Mouse (Mus musculus): Measurements from ENCODE around the gene Tpo. TPM values are rescaled to one million over a fixed set of nuclear protein-coding genes. Genes with fewer than 3 reads are reported as not detected.

Tpo gene
- polyA plus RNA-seq, 1 experiment from 2014 or later: not detected

GRCm38 (mm10) chr12:30062118-30062505, 70.3 kb downstream of the Tpo start:
- Histone ChIP-seq H3K36me3 (ENCODE audit: control insufficient read depth, insufficient read depth, low read length) (no peaks in the 10 kb centered on the region), H3K4me3 (ENCODE audit: low read depth, low read length) (no peak overlapping the region), H3K4me1 (ENCODE audit: control insufficient read depth, insufficient read depth, low read length) (no peaks in the 10 kb centered on the region), H3K9me3 (ENCODE audit: control insufficient read depth, low read depth, low read length) (no peaks in the 10 kb centered on the region), H3K27me3 (ENCODE audit: control insufficient read depth, insufficient read depth, low read length) (no peaks in the 10 kb centered on the region), H3K27ac (ENCODE audit: low read length) (no peak overlapping the region), H3K4me2 (replicated peaks; ENCODE audit: low read depth, low read length) (no peak overlapping the region), H3K9ac (replicated peaks; ENCODE audit: low read depth, low read length) (no peak overlapping the region)
- 24% methylated on average over 6 of the region's 6 CpGs for WGBS
- no peak for ATAC-seq (ENCODE audit: insufficient number of reproducible peaks, insufficient read depth, low FRiP score, low read depth)

- 17% methylated on average over 1 of the region's 1 CpGs for WGBS
- H3K27ac ChIP-seq (ENCODE audit: low read length): no peak overlapping the region
- H3K4me1 ChIP-seq (ENCODE audit: control insufficient read depth, insufficient read depth, low read length): no peaks in the 10 kb centered on the region
- no peak for ATAC-seq (ENCODE audit: insufficient number of reproducible peaks, insufficient read depth, low FRiP score, low read depth)
- no peak overlapping the region for H3K9ac ChIP-seq (replicated peaks; ENCODE audit: low read depth, low read length)
- H3K9me3 ChIP-seq (ENCODE audit: control insufficient read depth, low read depth, low read length): no peaks in the 10 kb centered on the region
- no peaks in the 10 kb centered on the region for H3K36me3 ChIP-seq (ENCODE audit: control insufficient read depth, insufficient read depth, low read length)
- H3K4me3 ChIP-seq (ENCODE audit: low read depth, low read length): no peak overlapping the region
- H3K27me3 ChIP-seq (ENCODE audit: control insufficient read depth, insufficient read depth, low read length): no peaks in the 10 kb centered on the region
- H3K4me2 ChIP-seq (replicated peaks; ENCODE audit: low read depth, low read length): no peak overlapping the region
These were observed 70.8 kb downstream of the Tpo start for GRCm38 (mm10) chr12:30061503-30062117.

GRCm38 (mm10) chr12:30058044-30058443, 74.4 kb downstream of the Tpo start:
- 50% methylated on average over 6 of the region's 6 CpGs for WGBS
- Histone ChIP-seq H3K9ac (replicated peaks; ENCODE audit: low read depth, low read length) (no peak overlapping the region), H3K27me3 (ENCODE audit: control insufficient read depth, insufficient read depth, low read length) (no peaks in the 10 kb centered on the region), H3K36me3 (ENCODE audit: control insufficient read depth, insufficient read depth, low read length) (no peaks in the 10 kb centered on the region), H3K4me2 (replicated peaks; ENCODE audit: low read depth, low read length) (no peak overlapping the region), H3K4me1 (ENCODE audit: control insufficient read depth, insufficient read depth, low read length) (no peaks in the 10 kb centered on the region), H3K27ac (ENCODE audit: low read length) (no peak overlapping the region), H3K4me3 (ENCODE audit: low read depth, low read length) (no peak overlapping the region), H3K9me3 (ENCODE audit: control insufficient read depth, low read depth, low read length) (no peaks in the 10 kb centered on the region)
- no peak for ATAC-seq (ENCODE audit: insufficient number of reproducible peaks, insufficient read depth, low FRiP score, low read depth)

GRCm38 (mm10) chr12:30054761-30055540, 77.5 kb downstream of the Tpo start:
- Histone ChIP-seq H3K27ac (ENCODE audit: low read length) (no peak overlapping the region), H3K27me3 (ENCODE audit: control insufficient read depth, insufficient read depth, low read length) (no peaks in the 10 kb centered on the region), H3K4me3 (ENCODE audit: low read depth, low read length) (no peak overlapping the region), H3K4me2 (replicated peaks; ENCODE audit: low read depth, low read length) (no peak overlapping the region), H3K9ac (replicated peaks; ENCODE audit: low read depth, low read length) (no peak overlapping the region), H3K9me3 (ENCODE audit: control insufficient read depth, low read depth, low read length) (no peaks in the 10 kb centered on the region), H3K4me1 (ENCODE audit: control insufficient read depth, insufficient read depth, low read length) (no peaks in the 10 kb centered on the region), H3K36me3 (ENCODE audit: control insufficient read depth, insufficient read depth, low read length) (no peaks in the 10 kb centered on the region)
- 79% methylated on average over 11 of the region's 11 CpGs for WGBS
- ATAC-seq (ENCODE audit: insufficient number of reproducible peaks, insufficient read depth, low FRiP score, low read depth): no peak

- no peaks in the 10 kb centered on the region for H3K27me3 ChIP-seq (ENCODE audit: control insufficient read depth, insufficient read depth, low read length)
- no peaks in the 10 kb centered on the region for H3K36me3 ChIP-seq (ENCODE audit: control insufficient read depth, insufficient read depth, low read length)
- no peak for ATAC-seq (ENCODE audit: insufficient number of reproducible peaks, insufficient read depth, low FRiP score, low read depth)
- H3K4me1 ChIP-seq (ENCODE audit: control insufficient read depth, insufficient read depth, low read length): no peaks in the 10 kb centered on the region
- H3K4me3 ChIP-seq (ENCODE audit: low read depth, low read length): no peak overlapping the region
- H3K9me3 ChIP-seq (ENCODE audit: control insufficient read depth, low read depth, low read length): no peaks in the 10 kb centered on the region
- H3K27ac ChIP-seq (ENCODE audit: low read length): no peak overlapping the region
- 17% methylated on average over 4 of the region's 4 CpGs for whole genome bisulfite sequencing
- no peak overlapping the region for H3K9ac ChIP-seq (replicated peaks; ENCODE audit: low read depth, low read length)
- no peak overlapping the region for H3K4me2 ChIP-seq (replicated peaks; ENCODE audit: low read depth, low read length)
These were observed 82.2 kb downstream of the Tpo start for GRCm38 (mm10) chr12:30050235-30050634.

GRCm38 (mm10) chr12:30049818-30050217, 82.6 kb downstream of the Tpo start:
- Histone ChIP-seq H3K9ac (replicated peaks; ENCODE audit: low read depth, low read length) (no peak overlapping the region), H3K9me3 (ENCODE audit: control insufficient read depth, low read depth, low read length) (no peaks in the 10 kb centered on the region), H3K4me2 (replicated peaks; ENCODE audit: low read depth, low read length) (no peak overlapping the region), H3K36me3 (ENCODE audit: control insufficient read depth, insufficient read depth, low read length) (no peaks in the 10 kb centered on the region), H3K27ac (ENCODE audit: low read length) (no peak overlapping the region), H3K27me3 (ENCODE audit: control insufficient read depth, insufficient read depth, low read length) (no peaks in the 10 kb centered on the region), H3K4me3 (ENCODE audit: low read depth, low read length) (no peak overlapping the region), H3K4me1 (ENCODE audit: control insufficient read depth, insufficient read depth, low read length) (no peaks in the 10 kb centered on the region)
- WGBS: 79% methylated on average over 9 of the region's 9 CpGs
- ATAC-seq (ENCODE audit: insufficient number of reproducible peaks, insufficient read depth, low FRiP score, low read depth): no peak

GRCm38 (mm10) chr12:30048848-30049247, 83.6 kb downstream of the Tpo start:
- whole genome bisulfite sequencing: 79% methylated on average over 6 of the region's 6 CpGs
- Histone ChIP-seq H3K27me3 (ENCODE audit: control insufficient read depth, insufficient read depth, low read length) (no peaks in the 10 kb centered on the region), H3K9me3 (ENCODE audit: control insufficient read depth, low read depth, low read length) (no peaks in the 10 kb centered on the region), H3K4me2 (replicated peaks; ENCODE audit: low read depth, low read length) (no peak overlapping the region), H3K27ac (ENCODE audit: low read length) (no peak overlapping the region), H3K9ac (replicated peaks; ENCODE audit: low read depth, low read length) (no peak overlapping the region), H3K4me1 (ENCODE audit: control insufficient read depth, insufficient read depth, low read length) (no peaks in the 10 kb centered on the region), H3K4me3 (ENCODE audit: low read depth, low read length) (no peak overlapping the region), H3K36me3 (ENCODE audit: control insufficient read depth, insufficient read depth, low read length) (no peaks in the 10 kb centered on the region)
- ATAC-seq (ENCODE audit: insufficient number of reproducible peaks, insufficient read depth, low FRiP score, low read depth): no peak

- no peak overlapping the region for H3K4me2 ChIP-seq (replicated peaks; ENCODE audit: low read depth, low read length)
- H3K9me3 ChIP-seq (ENCODE audit: control insufficient read depth, low read depth, low read length): no peaks in the 10 kb centered on the region
- H3K4me1 ChIP-seq (ENCODE audit: control insufficient read depth, insufficient read depth, low read length): peaks cover 3% of the 10 kb centered on the region; the same call in 1 of the 2 replicates
- no peak overlapping the region for H3K9ac ChIP-seq (replicated peaks; ENCODE audit: low read depth, low read length)
- H3K4me3 ChIP-seq (ENCODE audit: low read depth, low read length): no peak overlapping the region
- peak overlapping the region; percentile 45; the same call in 1 of the 2 replicates for H3K27ac ChIP-seq (ENCODE audit: low read length)
- no peaks in the 10 kb centered on the region for H3K36me3 ChIP-seq (ENCODE audit: control insufficient read depth, insufficient read depth, low read length)
- 11% methylated on average over 4 of the region's 4 CpGs for WGBS
- no peaks in the 10 kb centered on the region for H3K27me3 ChIP-seq (ENCODE audit: control insufficient read depth, insufficient read depth, low read length)
- ATAC-seq (ENCODE audit: insufficient number of reproducible peaks, insufficient read depth, low FRiP score, low read depth): no peak
These were observed 92.3 kb downstream of the Tpo start for GRCm38 (mm10) chr12:30040150-30040549.

Measured in stomach, embryonic 14.5 days (tissue).